Mouse (Mus musculus): ENCODE data around the gene Col15a1.

- TF ChIP-seq ZC3H11A (IDR thresholded peaks at IDR 0.05; ENCODE audit: borderline replicate concordance, low read depth, low read length) (no peak), MAFK (IDR thresholded peaks at IDR 0.05; ENCODE audit: insufficient read depth, low read depth, low read length) (no peak), ZNF384 (IDR thresholded peaks at IDR 0.05; ENCODE audit: low read depth, low read length) (no peak)
Measured at GRCm38 (mm10) chr4:47219393-47219792, 11.4 kb downstream of the Col15a1 start.

All from ES-E14 (cell line).